Mouse (Mus musculus): ENCODE results near the gene Chd9.

GRCm38 (mm10) chr8:90904171-90904706 lies 76.1 kb downstream of the Chd9 start:
- TF ChIP-seq CTCF (IDR thresholded peaks at IDR 0.05; ENCODE audit: low read depth, low read length) (no peak), POLR2A (IDR thresholded peaks at IDR 0.05; ENCODE audit: insufficient read depth, low read length) (no peak), EP300 (IDR thresholded peaks at IDR 0.05; ENCODE audit: insufficient read depth, low read depth, low read length) (peak; percentile 93)

All from ES-Bruce4 (cell line).